ENCODE assay signal across 8 mouse cellular contexts in genomic region chr4:122996618-122997381, GRCm38 (mm10). TPM values are rescaled to one million over a fixed set of nuclear protein-coding genes. Genes with fewer than 3 reads are reported as not detected.
DNase-seq lines count a peak whose midpoint lies in the region; ATAC-seq and TF ChIP-seq lines count a peak whose summit lies in the region.

No protein-coding gene starts in this region.

- peak overlapping the region; percentile 83 for H3K9ac ChIP-seq in heart, embryonic 13.5 days
- peak overlapping the region; percentile 88 for H3K9ac ChIP-seq in limb, embryonic 11.5 days (ENCODE audit: low read length)
- peak overlapping the region; percentile 84 for H3K9ac ChIP-seq in stomach, embryonic 16.5 days (ENCODE audit: low read length)

- peak overlapping the region; percentile 100 for H3K4me2 ChIP-seq in heart, embryonic 13.5 days
- peak overlapping the region; percentile 94 for H3K4me2 ChIP-seq in limb, embryonic 11.5 days (ENCODE audit: low read depth, severe bottlenecking)
- peak overlapping the region; percentile 97 for H3K4me2 ChIP-seq in stomach, embryonic 16.5 days (ENCODE audit: low read depth, low read length)

- TF ChIP-seq CTCF in left cerebral cortex, adult 2 months (IDR thresholded peaks at IDR 0.05), result peak; percentile 27

- peak overlapping the region; percentile 82 for H3K4me3 ChIP-seq in left cerebral cortex, adult 2 months
- H3K4me3 ChIP-seq in brown adipose tissue, adult 24 weeks (ENCODE audit: insufficient read depth, low read depth, low read length), result peak overlapping the region; percentile 85
- H3K4me3 ChIP-seq in heart, embryonic 13.5 days, result peak overlapping the region; percentile 80
- H3K4me3 ChIP-seq in limb, embryonic 11.5 days (ENCODE audit: low read depth, low read length), result peak overlapping the region; percentile 64
- H3K4me3 ChIP-seq in stomach, embryonic 16.5 days (replicated peaks; ENCODE audit: low read length), result peak overlapping the region; percentile 68

- no peaks in the 10 kb centered on the region for H3K36me3 ChIP-seq in heart, embryonic 13.5 days
- H3K36me3 ChIP-seq in limb, embryonic 11.5 days (ENCODE audit: control insufficient read depth, insufficient read depth, low read length), result peaks cover 4% of the 10 kb centered on the region; the same call in 1 of the 2 replicates
- H3K36me3 ChIP-seq in stomach, embryonic 16.5 days (ENCODE audit: control insufficient read depth, insufficient read depth, low read length), result no peaks in the 10 kb centered on the region

- intact Hi-C loops in left cerebral cortex, adult 2 months (cut with DNase I), result loop anchor here (5.0 kb wide), 1 partner anchor 256 kb away; no protein-coding TSS in a partner anchor
- intact Hi-C loops in left cerebral cortex, postnatal 36 days (cut with DNase I), result loop anchor here (1.0 kb wide), 1 partner anchor 9 kb away; no protein-coding TSS in a partner anchor

- H3K27ac ChIP-seq in left cerebral cortex, adult 2 months, result peak overlapping the region; percentile 20
- no peak overlapping the region for H3K27ac ChIP-seq in brown adipose tissue, adult 24 weeks (replicated peaks; ENCODE audit: low read depth, low read length)
- no peak overlapping the region for H3K27ac ChIP-seq in heart, embryonic 13.5 days (replicated peaks)
- 0 out of 2 replicates have a peak overlapping the region, but pooled peaks have one; percentile 12 for H3K27ac ChIP-seq in limb, embryonic 11.5 days (replicated peaks; ENCODE audit: low read depth, low read length)
- peak overlapping the region; percentile 71 for H3K27ac ChIP-seq in stomach, embryonic 16.5 days (ENCODE audit: low read length)

- DNase-seq in left cerebral cortex, adult 2 months (ENCODE audit: extremely low spot score in 1 of 2, low spot score in 2 of 2), result peak in 1 of 2 experiments; percentile 30
- DNase-seq in left cerebral cortex, postnatal 36 days (ENCODE audit: low spot score in 2 of 2), result no peak
- DNase-seq in limb, embryonic 11.5 days (ENCODE audit: low spot score), result peak; percentile 71
- DNase-seq in mesoderm, embryonic 11.5 days (ENCODE audit: low read depth, low spot score), result peak; percentile 83

- peaks cover 76% of the 10 kb centered on the region for H3K27me3 ChIP-seq in heart, embryonic 13.5 days (replicated peaks)
- no peaks in the 10 kb centered on the region for H3K27me3 ChIP-seq in limb, embryonic 11.5 days (ENCODE audit: control insufficient read depth, insufficient read depth, low read length)
- H3K27me3 ChIP-seq in stomach, embryonic 16.5 days (ENCODE audit: control insufficient read depth, insufficient read depth, low read length), result no peaks in the 10 kb centered on the region

- H3K9me3 ChIP-seq in heart, embryonic 13.5 days, result no peaks in the 10 kb centered on the region
- H3K9me3 ChIP-seq in limb, embryonic 11.5 days (ENCODE audit: control insufficient read depth, low read length), result no peaks in the 10 kb centered on the region
- no peaks in the 10 kb centered on the region for H3K9me3 ChIP-seq in stomach, embryonic 16.5 days (replicated peaks; ENCODE audit: control insufficient read depth, low read length)

- no peak for ATAC-seq in heart, embryonic 13.5 days (ENCODE audit: extremely low read depth, insufficient number of reproducible peaks, low FRiP score, low TSS enrichment)
- no peak for ATAC-seq in limb, embryonic 11.5 days (ENCODE audit: insufficient number of reproducible peaks, low FRiP score, low TSS enrichment, low read depth)
- ATAC-seq in stomach, embryonic 16.5 days (ENCODE audit: insufficient read depth, low FRiP score), result 0 out of 2 replicates have a peak, but pooled peaks have one; percentile 10
- no peak for ATAC-seq in erythroid progenitor cell, adult 5-6 weeks (replicated peaks; ENCODE audit: low FRiP score, poor library complexity, severe bottlenecking)

- WGBS in heart, embryonic 13.5 days, result under 1% methylated on average over 47 of the region's 47 CpGs
- under 1% methylated on average over 47 of the region's 47 CpGs for WGBS in limb, embryonic 11.5 days
- under 1% methylated on average over 47 of the region's 47 CpGs for WGBS in stomach, embryonic 16.5 days

- no peaks in the 10 kb centered on the region; the same call in 1 of the 2 replicates for H3K4me1 ChIP-seq in brown adipose tissue, adult 24 weeks (ENCODE audit: control insufficient read depth, insufficient read depth, insufficient read length, low read length)
- peaks cover 9% of the 10 kb centered on the region for H3K4me1 ChIP-seq in heart, embryonic 13.5 days
- peaks cover 31% of the 10 kb centered on the region for H3K4me1 ChIP-seq in limb, embryonic 11.5 days (ENCODE audit: control insufficient read depth, insufficient read depth, low read length)
- peaks cover 10% of the 10 kb centered on the region for H3K4me1 ChIP-seq in stomach, embryonic 16.5 days (ENCODE audit: control insufficient read depth, insufficient read depth, low read length)

RNA-seq across cellular contexts. Expression of gene Mycl, which starts 1.3 kb away (rescaled TPM):
- total RNA-seq in left cerebral cortex, adult 2 months (2021), result 10 to 100 TPM; 11.3 to 12.0 TPM
- total RNA-seq in left cerebral cortex, postnatal 36 days (2021), result 10 to 100 TPM; 11.3 to 12.9 TPM
- 0.83 and 0.92 TPM in 2 replicates for polyA plus RNA-seq in brown adipose tissue, adult 24 weeks (2012; ENCODE audit: insufficient read depth, insufficient read length, missing spikeins)
- polyA plus RNA-seq in heart, embryonic 13.5 days (2015; fragmentation: Nextera tagmentation; extraction: Ambion mirVana), result 0.75 and 1.4 TPM in 2 replicates
- 32.8 and 39.0 TPM in 2 replicates for polyA plus RNA-seq in limb, embryonic 11.5 days (2014; fragmentation: Nextera tagmentation; extraction: Ambion mirVana)
- 13.0 and 13.8 TPM in 2 replicates for polyA plus RNA-seq in stomach, embryonic 16.5 days (2015; fragmentation: Nextera tagmentation; extraction: Ambion mirVana)
- not detected in 2 replicates for total RNA-seq in erythroid progenitor cell, adult 5-6 weeks (2015; ENCODE audit: low replicate concordance)
- total RNA-seq in erythroid progenitor cell, adult 5-6 weeks (2017; ENCODE audit: low replicate concordance), result not detected in 2 replicates

RNA-seq across cellular contexts. Expression of gene Trit1, which starts 19.6 kb away (rescaled TPM):
- total RNA-seq in left cerebral cortex, adult 2 months (2021), result 10 to 100 TPM; 17.9 to 21.8 TPM
- total RNA-seq in left cerebral cortex, postnatal 36 days (2021), result 10 to 100 TPM; 18.2 to 23.5 TPM
- polyA plus RNA-seq in brown adipose tissue, adult 24 weeks (2012; ENCODE audit: insufficient read depth, insufficient read length, missing spikeins), result 13.4 and 20.8 TPM in 2 replicates
- 10.5 and 10.6 TPM in 2 replicates for polyA plus RNA-seq in heart, embryonic 13.5 days (2015; fragmentation: Nextera tagmentation; extraction: Ambion mirVana)
- polyA plus RNA-seq in limb, embryonic 11.5 days (2014; fragmentation: Nextera tagmentation; extraction: Ambion mirVana), result 16.7 and 21.6 TPM in 2 replicates
- 20.1 and 21.2 TPM in 2 replicates for polyA plus RNA-seq in stomach, embryonic 16.5 days (2015; fragmentation: Nextera tagmentation; extraction: Ambion mirVana)
- total RNA-seq in erythroid progenitor cell, adult 5-6 weeks (2015; ENCODE audit: low replicate concordance), result 1.3 and 3.6 TPM in 2 replicates
- total RNA-seq in erythroid progenitor cell, adult 5-6 weeks (2017; ENCODE audit: low replicate concordance), result 6.0 and 9.9 TPM in 2 replicates

RNA-seq across cellular contexts. Expression of gene Mfsd2a, which starts 35.8 kb away (rescaled TPM):
- 10 to 100 TPM; 35.0 to 39.8 TPM for total RNA-seq in left cerebral cortex, adult 2 months (2021)
- total RNA-seq in left cerebral cortex, postnatal 36 days (2021), result 10 to 100 TPM; 36.9 to 50.0 TPM
- not detected in 2 replicates for polyA plus RNA-seq in brown adipose tissue, adult 24 weeks (2012; ENCODE audit: insufficient read depth, insufficient read length, missing spikeins)
- 0.98 and 1.0 TPM in 2 replicates for polyA plus RNA-seq in heart, embryonic 13.5 days (2015; fragmentation: Nextera tagmentation; extraction: Ambion mirVana)
- polyA plus RNA-seq in limb, embryonic 11.5 days (2014; fragmentation: Nextera tagmentation; extraction: Ambion mirVana), result 7.5 and 8.7 TPM in 2 replicates
- polyA plus RNA-seq in stomach, embryonic 16.5 days (2015; fragmentation: Nextera tagmentation; extraction: Ambion mirVana), result 5.8 and 8.4 TPM in 2 replicates
- total RNA-seq in erythroid progenitor cell, adult 5-6 weeks (2015; ENCODE audit: low replicate concordance), result not detected in 2 replicates
- total RNA-seq in erythroid progenitor cell, adult 5-6 weeks (2017; ENCODE audit: low replicate concordance), result not detected in 2 replicates

Comparison
In these comparisons a context has a peak if more than half of its experiments do, and no peak if none do; other contexts are left out.
1. DNase-seq: peak in limb, embryonic 11.5 days (single experiment) and mesoderm, embryonic 11.5 days (single experiment); none in left cerebral cortex, postnatal 36 days (0 of 2).
2. H3K27ac ChIP-seq: peak in left cerebral cortex, adult 2 months (single experiment), limb, embryonic 11.5 days (single experiment) and stomach, embryonic 16.5 days (single experiment); none in brown adipose tissue, adult 24 weeks (single experiment) and heart, embryonic 13.5 days (single experiment).
3. Peak in every context shown above with its lines, with median percentiles within 50 percentile points of each other: H3K4me3 ChIP-seq, H3K4me2 ChIP-seq and H3K9ac ChIP-seq.